Mouse (Mus musculus): ENCODE results near the gene Aff4.
"Not testable (repeated sequence)": the region's sequence is repeated elsewhere in the genome, so short reads cannot be mapped to it uniquely, and the experiment has no call there.

DNA sequence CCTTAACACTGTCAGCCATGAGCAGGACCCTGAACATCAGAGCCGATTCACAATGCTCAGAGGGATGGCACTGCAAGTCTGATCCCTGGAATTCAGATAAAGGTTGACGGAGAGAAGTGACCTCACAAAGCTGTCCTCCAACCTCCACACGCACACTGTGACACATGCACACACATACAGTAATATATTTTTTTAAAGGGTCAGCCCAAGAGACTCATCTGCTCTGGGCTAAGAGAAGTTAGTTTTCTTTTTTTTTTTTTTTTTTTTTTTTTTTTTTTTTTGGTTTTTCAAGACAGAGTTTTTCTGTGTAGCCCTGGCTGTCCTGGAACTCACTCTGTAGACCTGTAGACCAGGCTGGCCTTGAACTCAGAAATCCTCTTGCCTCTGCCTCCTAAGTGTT, 76.3 kb downstream of the Aff4 start:
- not testable (repeated sequence) for TF ChIP-seq POLR2A, CTCF (IDR thresholded peaks at IDR 0.05; ENCODE audit: insufficient read depth, low read depth, low read length)

Measured in olfactory bulb, adult 2 months (tissue).